Mouse (Mus musculus): ENCODE measurements around the gene Drd5.

DNA sequence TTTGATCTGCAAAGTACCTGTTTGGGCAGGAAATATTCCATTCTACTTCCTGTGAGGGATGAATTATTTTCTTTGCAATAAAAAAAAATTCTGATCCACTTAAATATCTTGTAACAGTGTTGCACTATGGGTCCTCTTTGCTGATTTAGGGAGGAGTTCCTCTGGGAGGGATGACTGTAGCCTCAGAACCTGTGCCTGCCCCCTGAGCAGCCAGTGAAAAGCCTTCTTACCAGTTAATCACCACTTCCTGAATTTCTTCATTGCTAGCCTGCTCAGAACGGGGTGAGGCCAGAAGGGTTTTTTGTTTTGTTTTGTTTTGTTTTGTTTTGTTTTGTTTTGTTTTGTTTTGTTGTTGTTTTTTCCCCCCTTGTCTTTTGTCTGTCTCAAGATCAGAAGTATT lies 39.1 kb upstream of the Drd5 start:
- TF ChIP-seq CTCF (IDR thresholded peaks at IDR 0.05; ENCODE audit: low read depth): no peak
- TF ChIP-seq EP300 (IDR thresholded peaks at IDR 0.05; ENCODE audit: low read depth): no peak

Data from liver, embryonic 14.5 days (tissue).